In the genomic region with DNA sequence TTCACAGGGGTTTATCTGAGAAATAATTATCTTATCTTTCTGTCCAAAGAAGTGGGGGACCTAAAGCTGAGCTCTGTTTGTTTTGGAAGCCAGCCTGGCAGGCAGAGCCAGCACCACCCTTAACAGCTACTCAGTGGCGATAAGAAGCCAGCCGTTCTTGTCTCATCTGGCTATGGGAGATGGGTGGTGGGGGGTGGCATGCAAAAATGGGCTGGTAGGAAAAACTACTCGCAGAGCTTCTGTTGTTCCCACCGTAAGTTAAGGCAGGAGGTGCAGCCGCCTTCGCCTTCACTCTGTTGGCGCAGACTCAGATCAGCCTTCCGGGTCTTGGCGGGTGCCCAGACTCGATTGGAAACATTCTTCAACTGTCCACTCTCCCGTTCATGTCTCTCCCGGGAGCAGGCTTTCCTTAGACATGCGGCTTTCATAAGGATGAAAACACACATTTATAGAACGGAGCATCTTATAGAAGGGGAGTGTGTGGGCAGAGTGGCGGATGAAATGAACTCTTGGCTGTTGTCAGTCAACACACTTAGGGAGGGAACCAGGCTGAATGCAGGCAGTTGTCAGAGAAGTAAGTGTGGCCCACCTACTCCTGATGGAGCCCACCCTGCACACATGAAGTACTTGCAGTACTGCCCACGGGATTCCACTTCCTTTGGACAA, we compare ENCODE assay signal across 10 mouse cellular contexts.
DNase-seq lines count a peak whose midpoint lies in the region; ATAC-seq and TF ChIP-seq lines count a peak whose summit lies in the region.
"Had no signal": no experiment of that assay in that cellular context is flagged by ENCODE, and none has a peak within 500 bp of the region (broad histone marks: within the 10 kb centered on the region; RNA-seq: fewer than 3 reads in every experiment).

No protein-coding gene starts in this region.

- no peaks in the 10 kb centered on the region for H3K79me2 ChIP-seq in liver, adult 2 months (ENCODE audit: control insufficient read depth, insufficient read depth, low read length)

- no peak for ATAC-seq in hindbrain, embryonic 14.5 days (ENCODE audit: low FRiP score)
- ATAC-seq: Patski had no signal

- TF ChIP-seq CTCF in liver, adult 2 months (IDR thresholded peaks at IDR 0.05; ENCODE audit: low read depth, low read length), result no peak

- TF ChIP-seq POLR2A in liver, adult 2 months (IDR thresholded peaks at IDR 0.05; ENCODE audit: extremely low read depth, insufficient read depth, low read length), result no peak

- H3K9me3 ChIP-seq in hindbrain, embryonic 14.5 days (ENCODE audit: control insufficient read depth, low read length), result no peaks in the 10 kb centered on the region
- H3K9me3 ChIP-seq in hindbrain, embryonic 10.5 days, result no peaks in the 10 kb centered on the region

- DNase-seq in hindbrain, embryonic 14.5 days (ENCODE audit: low spot score), result no peak
- no peak for DNase-seq in hindbrain, embryonic 10.5 days (ENCODE audit: low spot score)
- DNase-seq in adrenal gland, adult 2 months, result peak; percentile 47
- DNase-seq in heart, adult 8-10 months (ENCODE audit: low spot score), result peak; percentile 45
- DNase-seq in liver, adult 2 months (ENCODE audit: extremely low read depth, low read depth, low spot score), result peak; percentile 21
- DNase-seq in right cerebral cortex, postnatal 4 days, result peak; percentile 37
- DNase-seq in adipocyte (ENCODE audit: low spot score), result no peak
- no peak for DNase-seq in MN1 (ENCODE audit: low spot score)

- H3K4me2 ChIP-seq in hindbrain, embryonic 14.5 days (replicated peaks), result 0 out of 2 replicates have a peak overlapping the region, but pooled peaks have one; percentile 6

- 59% methylated on average over 16 of the region's 16 CpGs for WGBS in hindbrain, embryonic 14.5 days
- 79% methylated on average over 16 of the region's 16 CpGs for whole genome bisulfite sequencing in hindbrain, embryonic 10.5 days
- 24% methylated on average over 16 of the region's 16 CpGs for WGBS in liver, adult 2 months

- no peaks in the 10 kb centered on the region for H3K27me3 ChIP-seq in hindbrain, embryonic 14.5 days (ENCODE audit: control insufficient read depth, insufficient read depth, low read length)
- no peaks in the 10 kb centered on the region for H3K27me3 ChIP-seq in hindbrain, embryonic 10.5 days (ENCODE audit: insufficient read depth, poor library complexity, severe bottlenecking)
- no peaks in the 10 kb centered on the region for H3K27me3 ChIP-seq in liver, adult 2 months (ENCODE audit: control insufficient read depth, insufficient read depth, low read length)
- H3K27me3 ChIP-seq: Patski had no signal

- no peak overlapping the region for H3K4me3 ChIP-seq in hindbrain, embryonic 14.5 days (replicated peaks; ENCODE audit: low read length)
- no peak overlapping the region for H3K4me3 ChIP-seq in hindbrain, embryonic 10.5 days
- no peak overlapping the region for H3K4me3 ChIP-seq in liver, adult 2 months (ENCODE audit: insufficient read depth, low read depth, low read length)
- H3K4me3 ChIP-seq: myocyte had no signal

- H3K36me3 ChIP-seq in hindbrain, embryonic 14.5 days (replicated peaks; ENCODE audit: control insufficient read depth, insufficient read depth), result no peaks in the 10 kb centered on the region
- H3K36me3 ChIP-seq in hindbrain, embryonic 10.5 days, result no peaks in the 10 kb centered on the region
- H3K36me3 ChIP-seq in liver, adult 2 months (ENCODE audit: control insufficient read depth, insufficient read depth, low read length), result no peaks in the 10 kb centered on the region

- H3K9ac ChIP-seq in hindbrain, embryonic 14.5 days, result no peak overlapping the region
- H3K9ac ChIP-seq in liver, adult 2 months (ENCODE audit: low read depth, low read length), result no peak overlapping the region; the same call in 1 of the 2 replicates

- no peaks in the 10 kb centered on the region; the same call in 1 of the 2 replicates for H3K4me1 ChIP-seq in hindbrain, embryonic 14.5 days (replicated peaks; ENCODE audit: control insufficient read depth, insufficient read depth, low read length)
- peaks cover 13% of the 10 kb centered on the region for H3K4me1 ChIP-seq in hindbrain, embryonic 10.5 days (replicated peaks)
- peaks cover 2% of the 10 kb centered on the region; the same call in 1 of the 2 replicates for H3K4me1 ChIP-seq in liver, adult 2 months (ENCODE audit: control insufficient read depth, insufficient read depth, low read length)

- no peak overlapping the region for H3K27ac ChIP-seq in hindbrain, embryonic 14.5 days
- no peak overlapping the region for H3K27ac ChIP-seq in hindbrain, embryonic 10.5 days
- no peak overlapping the region for H3K27ac ChIP-seq in liver, adult 2 months (replicated peaks; ENCODE audit: insufficient read depth, low read depth, low read length)

Comparison
In these comparisons a context has a peak if more than half of its experiments do, and no peak if none do; other contexts are left out.
1. DNase-seq: peak in adrenal gland, adult 2 months (single experiment), heart, adult 8-10 months (single experiment), liver, adult 2 months (single experiment) and right cerebral cortex, postnatal 4 days (single experiment); none in hindbrain, embryonic 14.5 days (single experiment), hindbrain, embryonic 10.5 days (single experiment), adipocyte (single experiment) and MN1 (single experiment).